Mouse (Mus musculus) cerebellum, adult 18-20 months (tissue): ENCODE results near the gene Dync2li1.
A peak's percentile ranks its signal among the peaks of the same experiment; 100 is the strongest.

Experiments
- DNase-seq, 2 experiments: peaks; one replicate each; pipeline ENCODE4 v3.0.0; 2021

Dync2li1 gene

DNA sequence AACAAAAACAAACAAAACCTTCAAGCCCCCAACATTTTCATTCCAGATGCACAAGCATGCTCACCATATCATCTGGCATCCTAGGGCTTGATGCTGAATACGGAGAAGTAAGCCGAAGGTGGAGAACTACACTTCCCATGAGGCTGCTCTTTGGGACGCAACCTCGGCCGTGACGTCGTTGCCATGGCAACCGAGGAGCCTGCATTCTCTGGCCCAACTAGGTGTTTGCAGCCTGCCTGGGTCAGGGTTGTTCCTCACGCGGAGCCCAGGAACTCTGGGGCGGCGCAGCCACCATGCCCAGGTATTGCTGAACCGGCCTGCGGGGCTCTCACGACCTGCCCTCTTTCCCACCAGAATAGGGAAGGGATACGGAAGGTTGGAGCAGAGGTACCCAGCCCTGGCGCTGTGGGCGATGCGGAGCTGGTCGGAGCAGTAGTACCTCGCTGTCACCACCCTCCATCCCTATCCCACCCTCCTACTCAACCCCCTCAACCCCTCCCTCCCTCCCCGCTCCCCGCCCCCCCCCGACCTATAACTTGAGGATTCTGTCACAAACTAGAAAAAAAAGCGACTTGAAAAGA is at the start of gene Dync2li1:
Gene Dync2li1 (plus strand): TSS at position 221 of the 581 bp plus-strand sequence.
- peak; percentile 93 to 94 for DNase-seq

- no peak for DNase-seq
Observed at GRCm38 (mm10) chr17:84576621-84577293, 49.5 kb upstream of the Dync2li1 start.

DNA sequence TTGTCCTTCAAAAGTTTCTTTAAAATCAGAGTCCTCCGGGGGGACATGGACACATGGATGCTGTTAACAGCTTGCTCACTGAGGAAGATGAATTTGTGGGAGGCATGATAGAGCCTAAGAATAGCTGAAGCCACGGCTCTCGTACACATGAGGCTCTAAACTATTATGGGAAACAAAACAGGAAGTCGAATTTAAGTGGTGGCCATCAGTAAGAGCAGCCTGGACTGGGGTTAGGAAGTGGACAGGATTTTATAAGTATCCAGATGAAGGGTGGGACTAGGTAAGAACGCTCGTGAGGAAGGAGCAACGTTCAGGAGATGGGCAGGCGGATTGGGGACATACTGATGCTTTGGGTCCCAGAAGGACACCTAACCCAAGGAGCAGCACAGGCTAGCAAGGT is 47.0 kb upstream of the Dync2li1 start:
- DNase-seq: no peak

DNA sequence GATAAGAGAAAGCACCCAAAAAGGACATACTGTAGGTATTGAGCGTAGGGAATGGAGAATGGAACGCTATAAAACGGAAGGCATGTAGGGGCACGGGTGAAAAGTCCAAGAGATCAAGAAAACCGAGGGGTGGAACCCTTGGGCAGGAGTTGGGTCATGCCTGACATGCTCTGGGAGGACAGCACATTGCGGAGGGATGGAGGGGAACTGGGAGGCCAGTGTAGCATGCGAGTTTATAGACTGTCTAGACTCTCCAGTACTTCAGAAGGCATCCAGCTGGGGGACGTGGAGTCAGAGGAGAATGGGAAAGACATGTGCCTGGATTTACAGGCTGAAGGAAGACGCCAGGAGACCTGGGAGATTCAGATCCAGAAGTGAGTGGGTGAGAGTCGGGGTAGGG is 46.5 kb upstream of the Dync2li1 start:
- DNase-seq: no peak

- DNase-seq: no peak
Observed at GRCm38 (mm10) chr17:84580821-84581220, 45.5 kb upstream of the Dync2li1 start.

GRCm38 (mm10) chr17:84581740-84582414 is 44.4 kb upstream of the Dync2li1 start:
- DNase-seq: no peak

DNA sequence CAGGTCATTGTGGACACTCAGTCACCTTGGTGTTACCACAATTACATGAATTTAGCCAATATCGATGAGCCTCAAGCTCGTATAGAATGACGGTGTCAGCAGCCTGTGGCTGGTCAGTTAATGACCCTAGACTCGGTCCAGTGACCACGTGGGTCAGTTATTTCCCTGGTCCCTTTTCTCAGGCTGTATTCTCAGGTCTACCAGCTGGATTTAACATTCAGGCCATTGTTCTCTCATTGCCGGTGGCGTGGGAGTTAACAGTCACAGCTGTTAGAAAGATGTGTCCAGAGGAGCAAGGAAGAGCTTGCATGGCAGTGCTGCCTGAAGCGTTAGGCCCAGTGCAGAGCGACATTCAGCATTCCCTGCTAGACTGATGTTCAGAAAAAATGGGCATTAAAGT is 42.2 kb upstream of the Dync2li1 start:
- no peak for DNase-seq

DNA sequence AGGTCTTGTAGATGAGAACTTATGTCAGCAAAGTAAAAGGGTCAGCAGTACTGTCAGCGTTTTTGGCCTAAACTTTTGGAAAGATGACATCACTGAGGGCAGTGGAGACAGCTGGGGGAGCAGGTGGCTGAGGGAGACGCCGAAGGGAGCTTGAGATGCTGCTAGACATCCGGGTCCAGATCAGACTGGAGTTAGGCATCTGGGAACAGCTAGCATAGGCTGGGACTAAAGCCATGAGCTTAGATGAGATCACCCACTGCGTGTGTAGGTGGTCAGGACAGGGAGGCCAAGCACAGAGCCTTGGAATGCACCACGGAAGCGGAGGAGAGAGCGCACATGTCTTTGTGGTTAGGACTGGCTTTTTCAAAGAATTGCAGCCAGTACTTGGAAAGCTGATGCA is 41.2 kb upstream of the Dync2li1 start:
- no peak for DNase-seq

GRCm38 (mm10) chr17:84590065-84590464 is 36.2 kb upstream of the Dync2li1 start:
- DNase-seq: no peak

GRCm38 (mm10) chr17:84591431-84592150 is 34.7 kb upstream of the Dync2li1 start:
- DNase-seq: no peak

GRCm38 (mm10) chr17:84596015-84596441 is 30.3 kb upstream of the Dync2li1 start:
- DNase-seq: no peak

DNA sequence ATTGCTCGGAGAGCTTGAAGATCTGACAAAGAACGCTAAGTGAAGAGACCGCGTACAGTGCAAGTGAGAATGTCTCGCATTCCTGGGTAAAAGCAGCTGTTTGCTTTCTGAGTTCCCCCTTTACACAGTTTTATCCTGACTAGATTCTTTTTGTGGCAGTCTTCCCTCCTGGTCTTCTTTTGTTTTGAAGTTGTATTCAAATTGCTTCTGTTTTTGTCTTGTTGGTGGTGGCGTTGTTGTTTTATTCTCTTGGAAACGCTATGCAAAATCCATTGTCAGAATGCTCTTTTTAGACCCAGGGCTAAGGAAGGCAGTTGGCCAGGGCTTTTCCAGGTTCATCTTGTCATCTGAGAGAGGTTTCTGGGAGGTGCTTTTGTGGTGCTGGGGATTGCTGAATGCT is 29.8 kb upstream of the Dync2li1 start:
- no peak for DNase-seq

DNA sequence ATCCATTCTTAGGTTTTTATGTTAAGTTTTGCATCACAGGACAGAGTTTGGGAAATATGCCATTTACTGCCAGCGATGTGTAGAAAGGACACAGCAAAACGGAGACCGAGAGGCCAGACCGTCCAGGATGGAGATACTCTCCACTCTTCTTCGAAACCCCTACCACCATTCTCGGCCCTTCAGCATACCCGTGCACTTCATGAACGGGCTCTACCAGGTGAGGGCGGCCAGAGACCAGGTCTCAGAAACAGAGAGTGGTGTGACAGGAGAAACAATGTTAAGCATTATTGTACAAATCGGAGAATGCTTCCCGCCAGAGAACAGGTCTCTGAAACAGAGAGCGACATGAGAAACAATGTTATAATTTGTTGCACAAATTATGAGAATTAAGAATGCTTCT is 28.4 kb upstream of the Dync2li1 start:
- DNase-seq: no peak

DNA sequence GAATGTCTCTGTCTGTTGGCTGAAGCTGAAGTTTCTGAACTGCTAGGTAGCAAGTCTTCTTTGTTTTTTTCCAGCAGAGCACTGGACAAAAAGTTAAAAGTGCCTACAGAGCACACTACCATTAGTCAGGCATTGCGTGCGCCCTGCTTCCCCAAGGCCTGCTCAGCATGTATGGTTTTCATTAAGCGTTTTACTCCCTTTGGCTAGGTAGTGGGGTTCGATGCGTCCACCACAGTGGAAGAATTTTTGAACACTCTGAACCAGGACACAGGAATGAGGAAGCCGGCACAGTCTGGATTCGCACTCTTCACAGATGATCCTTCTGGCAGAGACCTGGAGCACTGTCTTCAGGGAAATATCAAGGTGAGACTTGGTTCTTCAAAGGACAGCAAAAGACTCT is 27.4 kb upstream of the Dync2li1 start:
- DNase-seq: no peak

GRCm38 (mm10) chr17:84600051-84600983 is 26.0 kb upstream of the Dync2li1 start:
- DNase-seq: no peak

DNA sequence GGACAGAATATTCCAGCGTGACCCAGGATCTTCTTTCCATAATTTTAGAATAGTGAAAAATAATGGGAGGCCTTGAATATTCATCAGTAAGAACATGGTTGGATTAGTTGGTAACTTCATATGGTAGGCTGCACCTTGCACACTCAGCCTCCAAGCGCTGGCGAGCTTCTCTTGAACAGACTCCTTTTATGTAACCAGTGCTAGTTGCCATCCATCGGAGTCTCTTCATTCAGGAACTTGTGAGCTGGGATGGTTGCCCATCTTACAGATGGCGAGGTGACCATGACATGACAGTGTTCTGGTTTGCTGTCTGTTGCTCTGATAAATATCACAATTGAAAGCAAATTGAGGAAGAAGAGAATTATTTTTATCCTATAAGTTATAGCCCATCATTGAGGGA is 24.5 kb upstream of the Dync2li1 start:
- peak; percentile 54 to 67 for DNase-seq

- DNase-seq: no peak
Observed at GRCm38 (mm10) chr17:84603202-84603627, 23.1 kb upstream of the Dync2li1 start.

- DNase-seq: no peak
Observed at GRCm38 (mm10) chr17:84603709-84604420, 22.4 kb upstream of the Dync2li1 start.

- DNase-seq: no peak
Observed at GRCm38 (mm10) chr17:84606976-84607375, 19.3 kb upstream of the Dync2li1 start.

DNA sequence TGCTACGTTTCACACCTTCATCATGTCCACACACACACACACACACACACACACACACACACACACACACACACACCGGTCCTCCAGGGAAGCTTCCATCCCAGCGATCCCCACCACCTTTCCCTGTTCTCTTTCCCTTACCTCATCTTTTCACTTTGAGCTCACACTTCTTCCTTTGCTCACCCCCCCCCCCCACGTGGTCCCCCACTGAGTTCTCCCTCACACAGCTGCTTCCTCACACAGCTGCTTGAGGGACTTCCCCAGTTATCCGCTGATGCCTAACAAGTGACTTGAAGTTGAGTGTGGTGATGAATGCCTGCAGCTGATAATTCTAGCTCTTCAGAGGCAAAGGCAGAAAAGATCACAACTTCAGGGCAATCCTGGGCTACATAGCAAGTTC is 18.7 kb upstream of the Dync2li1 start:
- DNase-seq: no peak

- no peak for DNase-seq
Observed at GRCm38 (mm10) chr17:84608606-84609005, 17.7 kb upstream of the Dync2li1 start.

DNA sequence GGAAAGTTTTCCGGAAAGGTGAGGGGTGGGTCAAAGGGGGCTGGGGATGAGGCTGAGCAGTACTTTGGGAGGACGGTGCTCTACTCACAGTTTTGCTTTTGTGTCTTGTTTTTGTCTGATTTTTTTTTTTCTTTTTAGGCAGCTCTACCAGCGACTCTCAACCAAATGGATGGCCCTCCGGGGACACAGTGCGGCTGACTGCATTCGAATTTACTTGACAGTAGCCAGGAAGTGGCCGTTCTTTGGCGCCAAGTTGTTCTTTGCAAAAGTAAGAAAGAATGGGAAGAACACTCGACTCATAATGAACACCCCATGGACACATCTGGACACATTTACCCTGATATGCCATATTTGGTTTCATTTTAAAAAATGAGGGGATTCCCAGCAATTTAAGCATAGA is 14.8 kb upstream of the Dync2li1 start:
- no peak for DNase-seq
